Mouse (Mus musculus) myocyte (in vitro differentiated cells): Measurements from ENCODE around the gene Spint4.

Experiments used
- CEBPB ChIP-seq: IDR thresholded peaks from 2 replicates; pipeline ENCODE4 v1.6.1; 2011; ENCODE audit warnings: mild to moderate bottlenecking, moderate library complexity; ENCODE audit not compliant: poor library complexity, insufficient read depth, severe bottlenecking
- E2F4 ChIP-seq: IDR thresholded peaks from one replicate; pipeline ENCODE4 v1.6.1; 2011; ENCODE audit warnings: mild to moderate bottlenecking, control low read depth, moderate library complexity; ENCODE audit not compliant: insufficient read depth
- MAX ChIP-seq: IDR thresholded peaks from one replicate; pipeline ENCODE4 v1.6.1; 2011; ENCODE audit warnings: low read depth, mild to moderate bottlenecking, control low read depth
- POLR2A ChIP-seq: IDR thresholded peaks from one replicate; pipeline ENCODE4 v1.6.1; 2011; ENCODE audit warnings: low read depth, mild to moderate bottlenecking, control low read depth, moderate library complexity; ENCODE audit not compliant: insufficient read length
- SRF ChIP-seq: IDR thresholded peaks from one replicate; pipeline ENCODE4 v1.6.1; 2011; ENCODE audit warnings: low read depth; ENCODE audit not compliant: control insufficient read depth, insufficient read length
- TCF12 ChIP-seq: IDR thresholded peaks from one replicate; pipeline ENCODE4 v1.6.1; 2011; ENCODE audit warnings: mild to moderate bottlenecking, control low read depth; ENCODE audit not compliant: poor library complexity, insufficient read depth, severe bottlenecking

DNA sequence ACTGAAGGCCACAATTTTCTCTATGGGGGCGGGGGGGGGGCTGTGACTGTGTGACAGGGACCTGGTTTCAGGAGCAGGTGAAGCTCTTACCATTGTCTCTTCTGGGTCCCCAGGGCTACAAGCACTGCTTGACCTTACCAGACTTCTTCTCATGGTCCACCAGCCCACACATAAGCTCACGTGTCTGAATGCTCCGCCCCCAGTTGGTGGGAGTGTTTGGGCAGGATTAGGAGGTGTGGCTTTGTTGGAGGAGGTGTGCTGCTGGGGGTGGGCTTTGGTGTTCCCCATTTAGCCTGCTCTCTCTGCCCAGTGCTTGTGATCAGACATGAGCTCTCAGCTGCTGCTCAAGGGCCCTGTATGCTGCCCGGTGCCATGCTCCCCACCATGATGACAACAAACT lies 25.0 kb downstream of the Spint4 start:
- TF ChIP-seq E2F4 (no peak), POLR2A (no peak), SRF (no peak), TCF12 (no peak), MAX (no peak), CEBPB (no peak)
